Mouse (Mus musculus) liver, embryonic 15.5 days (tissue): ENCODE measurements at regions not wholly inside any gene's neighbourhood (a gene's known extent, or its start where the extent isn't known, plus 50 kb on each side); places are given as distances from the start of the nearest gene placed in this dataset.

Experiments
- ATAC-seq: fragments of 200-750 bp; cut with Nextera tagmentation; 2 replicates; pipeline ENCODE4 v1.8.0; 2017; ENCODE audit warnings: moderate number of reproducible peaks, mild to moderate bottlenecking, moderate library complexity; ENCODE audit not compliant: insufficient read depth
- H3K27ac ChIP-seq: fragments of 300-500 bp; sonication (generic); replicated peaks from 2 replicates; pipeline ENCODE4 v1.5.1; 2015; ENCODE audit warnings: mild to moderate bottlenecking, inconsistent platforms
- H3K27me3 ChIP-seq: fragments of 300-500 bp; sonication (generic); 2 replicates; pipeline ENCODE4 v1.6.1; 2015; ENCODE audit warnings: mild to moderate bottlenecking, inconsistent platforms
- H3K36me3 ChIP-seq: fragments of 300-500 bp; sonication (generic); replicated peaks from 2 replicates; pipeline ENCODE4 v1.6.1; 2015; ENCODE audit warnings: moderate library complexity, mild to moderate bottlenecking, inconsistent platforms
- H3K4me1 ChIP-seq: fragments of 300-500 bp; sonication (generic); replicated peaks from 2 replicates; pipeline ENCODE4 v1.6.1; 2015; ENCODE audit warnings: inconsistent platforms
- H3K4me2 ChIP-seq: fragments of 300-500 bp; sonication (generic); 2 replicates; pipeline ENCODE4 v1.6.1; 2015; ENCODE audit warnings: moderate library complexity, mild to moderate bottlenecking, inconsistent platforms
- H3K4me3 ChIP-seq: fragments of 300-500 bp; sonication (generic); replicated peaks from 2 replicates; pipeline ENCODE4 v1.5.1; 2015; ENCODE audit warnings: mild to moderate bottlenecking, inconsistent platforms
- H3K9ac ChIP-seq: fragments of 300-500 bp; sonication (generic); 2 replicates; pipeline ENCODE4 v1.6.1; 2015; ENCODE audit warnings: moderate library complexity, mild to moderate bottlenecking, inconsistent platforms
- H3K9me3 ChIP-seq: fragments of 300-500 bp; sonication (generic); replicated peaks from 2 replicates; pipeline ENCODE4 v1.6.1; 2016; ENCODE audit warnings: inconsistent platforms
- WGBS: fragments of 180-500 bp; shearing (Covaris S2); methylation state at CpG from one replicate; pipeline ENCODE4 v1.1.7; 2015; ENCODE audit warnings: mixed read lengths; ENCODE audit not compliant: insufficient replicate concordance; 5-methylcytosine and 5-hydroxymethylcytosine counted together

GRCm38 (mm10) chr10:99900955-99901835 lies 114.2 kb upstream of the Kitl start:
- Histone ChIP-seq H3K36me3 (no peaks in the 10 kb centered on the region), H3K4me2 (no peak overlapping the region), H3K4me1 (no peaks in the 10 kb centered on the region), H3K27ac (no peak overlapping the region), H3K4me3 (no peak overlapping the region), H3K27me3 (no peaks in the 10 kb centered on the region), H3K9ac (no peak overlapping the region), H3K9me3 (no peaks in the 10 kb centered on the region)
- 61% methylated on average over 8 of the region's 8 CpGs for WGBS
- ATAC-seq = no peak

- no peak for ATAC-seq
- H3K27me3 ChIP-seq = no peaks in the 10 kb centered on the region
These were observed 121.4 kb upstream of the Kitl start for GRCm38 (mm10) chr10:99893999-99894398.

GRCm38 (mm10) chr10:99891899-99892298 lies 123.5 kb upstream of the Kitl start:
- H3K9me3 ChIP-seq = no peaks in the 10 kb centered on the region
- no peak overlapping the region for H3K4me2 ChIP-seq
- WGBS = 65% methylated on average over 3 of the region's 3 CpGs
- H3K27me3 ChIP-seq = no peaks in the 10 kb centered on the region
- H3K4me3 ChIP-seq = no peak overlapping the region
- no peak overlapping the region for H3K9ac ChIP-seq
- ATAC-seq = no peak
- H3K4me1 ChIP-seq = no peaks in the 10 kb centered on the region
- H3K27ac ChIP-seq = no peak overlapping the region
- H3K36me3 ChIP-seq = no peaks in the 10 kb centered on the region

More at GRCm38 (mm10) chr10:99893999-99894398, 121.4 kb upstream of the Kitl start:
- no peaks in the 10 kb centered on the region for H3K9me3 ChIP-seq
- no peaks in the 10 kb centered on the region for H3K36me3 ChIP-seq
- H3K4me3 ChIP-seq = no peak overlapping the region
- H3K4me1 ChIP-seq = no peaks in the 10 kb centered on the region
- H3K27ac ChIP-seq = no peak overlapping the region
- no peak overlapping the region for H3K4me2 ChIP-seq
- 37% methylated on average over 3 of the region's 3 CpGs for WGBS
- no peak overlapping the region for H3K9ac ChIP-seq

GRCm38 (mm10) chr10:99881901-99882300 lies 122.4 kb upstream of the Csl start:
- no peaks in the 10 kb centered on the region for H3K4me1 ChIP-seq
- H3K36me3 ChIP-seq = no peaks in the 10 kb centered on the region
- H3K9me3 ChIP-seq = no peaks in the 10 kb centered on the region
- no peaks in the 10 kb centered on the region for H3K27me3 ChIP-seq
- no peak overlapping the region for H3K9ac ChIP-seq
- H3K4me2 ChIP-seq = no peak overlapping the region
- no peak for ATAC-seq
- no peak overlapping the region for H3K4me3 ChIP-seq
- H3K27ac ChIP-seq = no peak overlapping the region
- 51% methylated on average over 2 of the region's 2 CpGs for WGBS

DNA sequence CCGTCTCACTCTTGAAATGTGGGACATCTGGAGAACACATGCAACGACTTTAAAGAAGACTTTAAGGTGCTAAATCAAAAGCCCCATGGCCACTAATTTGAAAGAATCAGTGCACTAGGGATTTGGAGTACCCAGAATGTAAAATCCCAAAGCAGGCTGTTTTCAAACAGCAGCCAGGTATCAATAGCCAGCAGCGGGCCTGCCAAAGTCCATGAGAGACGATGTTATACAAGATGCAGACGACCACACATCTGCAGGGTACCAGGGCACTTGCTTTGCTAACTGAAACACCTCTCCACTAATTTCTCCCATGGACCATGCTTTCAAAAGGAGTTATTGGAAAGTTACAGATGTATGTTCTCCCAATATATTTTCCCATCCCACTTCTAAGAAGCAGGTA lies 119.9 kb upstream of the Csl start:
- Histone ChIP-seq H3K9me3 (no peaks in the 10 kb centered on the region), H3K4me2 (no peak overlapping the region), H3K9ac (no peak overlapping the region), H3K27ac (no peak overlapping the region), H3K4me3 (no peak overlapping the region), H3K27me3 (no peaks in the 10 kb centered on the region), H3K4me1 (no peaks in the 10 kb centered on the region), H3K36me3 (no peaks in the 10 kb centered on the region)
- no peak for ATAC-seq
- 65% methylated on average over 5 of the region's 5 CpGs for WGBS

DNA sequence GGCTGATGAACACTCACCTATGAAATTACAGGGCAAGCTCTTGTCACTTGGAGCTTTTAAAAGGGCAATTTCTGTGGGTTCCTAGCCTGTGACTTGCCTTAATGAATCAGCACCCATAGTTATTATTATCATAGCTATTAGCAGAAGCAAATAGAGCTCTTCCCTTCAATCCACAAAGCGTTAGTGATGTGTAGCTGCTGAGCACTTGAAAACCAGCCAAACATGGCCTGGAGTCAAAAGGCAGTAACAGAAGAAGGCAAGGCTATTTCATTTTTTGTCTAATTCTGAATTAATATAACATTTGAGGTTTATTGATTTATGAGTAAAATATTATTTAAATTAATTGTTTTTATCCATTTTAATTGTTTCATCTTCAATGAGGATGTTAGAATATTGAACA lies 105.3 kb upstream of the Csl start:
- ATAC-seq = no peak
- no peaks in the 10 kb centered on the region for H3K36me3 ChIP-seq

GRCm38 (mm10) chr10:99860322-99861089 lies 101.0 kb upstream of the Csl start:
- 55% methylated on average over 10 of the region's 10 CpGs for WGBS
- Histone ChIP-seq H3K4me1 (no peaks in the 10 kb centered on the region), H3K27me3 (no peaks in the 10 kb centered on the region), H3K27ac (no peak overlapping the region), H3K36me3 (no peaks in the 10 kb centered on the region), H3K9ac (no peak overlapping the region), H3K4me2 (no peak overlapping the region), H3K4me3 (no peak overlapping the region), H3K9me3 (no peaks in the 10 kb centered on the region)
- no peak for ATAC-seq

More for the DNA sequence above, 105.3 kb upstream of the Csl start:
- Histone ChIP-seq H3K4me1 (no peaks in the 10 kb centered on the region), H3K9ac (no peak overlapping the region), H3K4me3 (no peak overlapping the region), H3K4me2 (no peak overlapping the region), H3K27me3 (no peaks in the 10 kb centered on the region), H3K27ac (no peak overlapping the region), H3K9me3 (no peaks in the 10 kb centered on the region)
- WGBS = 48% methylated on average over 1 of the region's 1 CpGs

DNA sequence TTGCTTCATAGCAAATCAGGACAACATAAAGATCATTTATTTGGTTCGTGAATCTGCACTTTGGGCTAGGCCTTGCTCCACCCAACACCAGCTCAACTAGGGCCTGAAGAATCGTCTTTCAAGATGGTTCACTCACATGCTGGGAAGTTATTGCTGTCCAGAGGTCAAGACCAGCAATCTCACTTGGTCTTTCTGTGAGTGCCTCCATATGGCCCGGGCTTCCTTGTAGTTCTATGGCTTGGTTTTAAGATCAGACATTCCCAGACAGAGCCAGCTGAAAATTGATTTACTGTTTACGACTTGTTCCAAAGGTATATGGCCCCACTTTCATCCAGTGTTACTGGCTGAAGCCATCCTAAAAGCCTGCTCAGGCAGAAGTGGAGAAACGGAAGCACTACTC lies 84.7 kb upstream of the Csl start:
- Histone ChIP-seq H3K9me3 (no peaks in the 10 kb centered on the region), H3K4me1 (no peaks in the 10 kb centered on the region), H3K36me3 (no peaks in the 10 kb centered on the region), H3K27me3 (no peaks in the 10 kb centered on the region), H3K4me2 (no peak overlapping the region), H3K4me3 (no peak overlapping the region), H3K27ac (no peak overlapping the region), H3K9ac (no peak overlapping the region)
- ATAC-seq = no peak
- WGBS = 44% methylated on average over 5 of the region's 5 CpGs

DNA sequence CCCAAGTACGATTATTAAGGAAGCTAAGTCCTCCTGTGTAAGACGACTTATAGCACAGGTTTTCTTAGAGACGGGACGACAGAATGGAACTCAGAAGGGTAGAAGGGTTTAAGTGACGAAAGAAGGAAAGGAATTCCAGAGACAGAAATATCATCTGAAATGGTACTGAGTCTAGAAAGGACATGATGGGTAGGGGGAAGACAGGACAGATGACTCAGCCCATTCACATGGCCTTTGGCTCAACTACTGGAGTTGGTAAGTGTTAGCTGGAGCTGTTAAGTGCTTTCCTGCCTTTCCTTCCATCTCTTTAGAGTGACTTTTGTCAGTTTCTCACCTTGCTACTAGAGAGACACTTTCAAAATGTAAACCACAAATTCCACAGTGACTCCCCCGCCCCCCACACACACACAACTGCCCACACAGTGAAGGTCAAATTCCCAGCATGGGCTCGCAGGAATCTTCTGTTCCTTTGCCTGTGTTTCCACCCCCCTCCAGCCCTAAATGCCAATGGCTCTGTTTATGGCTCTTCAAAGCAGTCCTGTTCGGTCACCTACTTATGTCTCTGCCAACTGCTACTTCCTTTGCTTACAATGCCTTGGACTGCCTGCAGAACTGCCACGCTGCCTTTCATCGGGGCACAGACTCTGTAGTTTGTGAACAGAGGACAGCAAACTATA lies 81.8 kb upstream of the Csl start:
- H3K9me3 ChIP-seq = no peaks in the 10 kb centered on the region
- no peak for ATAC-seq
- 52% methylated on average over 10 of the region's 10 CpGs for WGBS

GRCm38 (mm10) chr10:99840179-99840876 lies 80.9 kb upstream of the Csl start:
- H3K36me3 ChIP-seq = no peaks in the 10 kb centered on the region
- H3K4me3 ChIP-seq = no peak overlapping the region
- no peak for ATAC-seq
- H3K9ac ChIP-seq = no peak overlapping the region
- H3K4me2 ChIP-seq = no peak overlapping the region
- 43% methylated on average over 10 of the region's 10 CpGs for WGBS
- H3K27ac ChIP-seq = no peak overlapping the region
- no peaks in the 10 kb centered on the region for H3K27me3 ChIP-seq
- no peaks in the 10 kb centered on the region for H3K4me1 ChIP-seq
- H3K9me3 ChIP-seq = no peaks in the 10 kb centered on the region

More for the DNA sequence above, 81.8 kb upstream of the Csl start:
- Histone ChIP-seq H3K36me3 (no peaks in the 10 kb centered on the region), H3K9ac (no peak overlapping the region), H3K4me2 (no peak overlapping the region), H3K27me3 (no peaks in the 10 kb centered on the region), H3K27ac (no peak overlapping the region), H3K4me3 (no peak overlapping the region), H3K4me1 (no peaks in the 10 kb centered on the region)
